Mouse (Mus musculus) heart, embryonic 16.5 days (tissue): ENCODE measurements around the gene Gm13289. TPM values are rescaled to one million over a fixed set of nuclear protein-coding genes. Genes with fewer than 3 reads are reported as not detected.
"Not testable (repeated sequence)": the region's sequence is repeated elsewhere in the genome, so short reads cannot be mapped to it uniquely, and the experiment has no call there.

Experiments used
- ATAC-seq: fragments of 200-750 bp; cut with Nextera tagmentation; replicated peaks from 2 replicates; pipeline ENCODE4 v1.8.0; 2017; ENCODE audit warnings: moderate number of reproducible peaks; ENCODE audit not compliant: insufficient read depth, low FRiP score; ENCODE audit errors: extremely low read depth
- H3K27ac ChIP-seq: fragments of 300-500 bp; sonication (generic); 2 replicates; pipeline ENCODE4 v1.5.1; 2014; ENCODE audit warnings: mild to moderate bottlenecking, low read length, control low read depth, moderate library complexity
- H3K27me3 ChIP-seq: fragments of 300-500 bp; sonication (generic); 2 replicates; pipeline ENCODE4 v1.6.1; 2014; ENCODE audit warnings: low read length, mixed read lengths; ENCODE audit not compliant: control insufficient read depth, insufficient read depth
- H3K36me3 ChIP-seq: fragments of 300-500 bp; sonication (generic); 2 replicates; pipeline ENCODE4 v1.6.1; 2014; ENCODE audit not compliant: control insufficient read depth, insufficient read depth
- H3K4me1 ChIP-seq: fragments of 300-500 bp; sonication (generic); 2 replicates; pipeline ENCODE4 v1.6.1; 2014; ENCODE audit warnings: low read length, mixed read lengths; ENCODE audit not compliant: control insufficient read depth, insufficient read depth
- H3K4me2 ChIP-seq: fragments of 300-500 bp; sonication (generic); 2 replicates; pipeline ENCODE4 v1.6.1; 2014; ENCODE audit warnings: low read depth, mild to moderate bottlenecking, control low read depth, low read length
- H3K4me3 ChIP-seq: fragments of 300-500 bp; sonication (generic); 2 replicates; pipeline ENCODE4 v1.5.1; 2014; ENCODE audit warnings: mild to moderate bottlenecking, control low read depth, low read length
- H3K9ac ChIP-seq: fragments of 300-500 bp; sonication (generic); 2 replicates; pipeline ENCODE4 v1.6.1; 2014; ENCODE audit warnings: low read length, control low read depth
- H3K9me3 ChIP-seq: fragments of 300-500 bp; sonication (generic); replicated peaks from 2 replicates; pipeline ENCODE4 v1.6.1; 2016; ENCODE audit warnings: low read length; ENCODE audit not compliant: control insufficient read depth
- WGBS: fragments of 180-500 bp; shearing (Covaris S2); extraction: QIAGEN DNeasy Blood & Tissue Kit; methylation state at CpG from one replicate; pipeline ENCODE4 v1.1.7; 2014; 5-methylcytosine and 5-hydroxymethylcytosine counted together
- polyA plus RNA-seq: library from polyadenylated mRNA; unstranded; fragments of >200 nt; fragmentation: Nextera tagmentation; extraction: Ambion mirVana; gene quantifications from 2 replicates; pipeline ENCODE4 v1.2.1, GENCODE M21; 2015

Gm13289 gene
- polyA plus RNA-seq: not detected in 2 replicates

DNA sequence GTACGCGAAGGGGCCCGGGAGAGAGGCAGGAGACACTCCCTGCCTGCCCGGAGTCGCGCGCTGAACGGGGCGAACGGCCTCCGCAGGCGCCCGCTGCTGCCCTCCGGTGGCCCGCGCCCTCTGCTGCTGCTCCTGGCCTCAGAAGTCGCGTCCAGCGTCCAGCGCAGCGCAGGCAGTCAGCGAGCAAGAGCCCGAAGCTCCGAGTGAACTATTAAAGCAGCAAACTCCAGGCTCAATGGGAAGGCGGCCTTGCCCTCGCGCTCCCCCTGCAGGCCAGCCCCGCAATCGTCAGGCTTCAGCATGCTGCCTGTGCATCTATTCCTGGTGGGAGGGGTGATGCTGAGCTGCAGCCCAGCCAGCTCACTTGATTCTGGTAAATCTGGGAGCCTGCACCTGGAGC, at the start of gene Gm13289:
Gene Gm13289, plus strand, starts transcription at position 301 of the 400 bp plus-strand sequence.
- not testable (repeated sequence) for H3K27ac ChIP-seq, H3K36me3 ChIP-seq, H3K4me3 ChIP-seq, H3K4me1 ChIP-seq, H3K9me3 ChIP-seq, H3K9ac ChIP-seq, ATAC-seq, H3K27me3 ChIP-seq, H3K4me2 ChIP-seq
- WGBS: no CpG with 5 or more reads among the region's 29 CpGs

DNA sequence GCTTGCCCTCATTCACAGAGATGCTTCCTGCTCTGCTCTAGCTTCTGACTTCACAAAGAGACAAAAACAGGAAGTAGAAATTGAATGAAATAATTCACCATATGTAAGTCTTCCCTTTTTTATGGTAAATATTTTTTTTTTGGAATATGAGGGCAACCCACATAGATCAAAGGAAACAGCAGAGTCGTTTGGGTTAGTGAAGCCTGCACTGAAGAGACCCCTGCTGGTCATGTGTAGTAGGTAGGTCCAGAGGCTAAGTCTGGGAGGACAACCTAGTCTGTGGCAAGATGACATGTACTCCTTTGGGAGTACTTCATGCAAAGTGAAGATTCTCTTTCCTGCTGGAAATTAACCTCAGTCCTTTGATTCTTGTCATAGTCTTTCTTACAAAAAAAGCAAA, 49.4 kb upstream of the Gm13289 start:
- 0% methylated on average over 1 of the region's 1 CpGs for WGBS
- Histone ChIP-seq H3K27ac (no peak overlapping the region), H3K4me2 (no peak overlapping the region), H3K27me3 (no peaks in the 10 kb centered on the region), H3K9me3 (no peaks in the 10 kb centered on the region), H3K4me3 (no peak overlapping the region), H3K9ac (no peak overlapping the region), H3K4me1 (no peaks in the 10 kb centered on the region), H3K36me3 (no peaks in the 10 kb centered on the region)
- no peak for ATAC-seq

DNA sequence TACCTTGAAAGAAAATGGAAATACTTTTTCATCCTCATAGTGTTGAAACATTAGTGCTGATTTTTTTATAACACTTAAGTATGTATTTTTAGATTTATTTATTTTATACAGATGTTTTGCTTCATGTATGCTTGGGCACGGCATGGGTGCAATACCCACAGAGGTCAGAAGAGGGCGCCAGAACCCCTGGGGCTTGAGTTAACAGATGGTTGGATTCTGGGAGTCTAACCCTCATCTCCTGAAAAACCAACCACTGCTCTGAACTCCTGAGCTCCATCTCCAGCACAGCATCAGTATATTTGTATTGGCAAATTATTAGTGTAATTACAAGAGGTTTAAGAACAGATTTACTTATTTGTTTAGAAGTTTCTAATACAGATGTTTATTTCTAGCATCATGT, 38.2 kb upstream of the Gm13289 start:
- ATAC-seq: 0 out of 2 replicates have a peak, but pooled peaks have one; percentile 45
- Histone ChIP-seq H3K27me3 (no peaks in the 10 kb centered on the region), H3K9me3 (no peaks in the 10 kb centered on the region), H3K9ac (no peak overlapping the region), H3K4me1 (0 out of 2 replicates have a peak, but pooled peaks cover 2% of the 10 kb centered on the region), H3K4me2 (no peak overlapping the region), H3K36me3 (no peaks in the 10 kb centered on the region), H3K4me3 (no peak overlapping the region), H3K27ac (no peak overlapping the region)
- WGBS: 0% methylated on average over 2 of the region's 2 CpGs

DNA sequence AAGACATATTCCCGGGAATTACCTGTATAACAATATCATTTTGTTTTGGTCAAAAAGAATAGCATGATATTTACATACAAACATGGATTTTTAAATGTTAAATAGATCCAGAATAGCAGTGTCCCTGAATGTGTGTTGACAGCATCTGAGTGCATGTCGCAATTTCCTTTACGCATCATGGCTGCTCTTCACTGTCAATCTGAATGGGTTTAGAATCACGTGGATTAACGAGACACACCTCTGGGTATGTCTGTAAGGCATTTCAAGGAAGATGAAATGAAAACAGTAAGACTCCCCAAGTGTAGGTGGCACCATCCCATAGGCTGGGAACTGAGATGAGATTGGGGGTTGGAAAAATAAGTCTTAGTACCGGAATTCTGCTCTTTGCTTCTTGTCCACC, 37.7 kb upstream of the Gm13289 start:
- Histone ChIP-seq H3K4me3 (no peak overlapping the region), H3K9ac (no peak overlapping the region), H3K27me3 (no peaks in the 10 kb centered on the region), H3K4me1 (0 out of 2 replicates have a peak, but pooled peaks cover 2% of the 10 kb centered on the region), H3K27ac (no peak overlapping the region), H3K4me2 (no peak overlapping the region), H3K36me3 (no peaks in the 10 kb centered on the region), H3K9me3 (no peaks in the 10 kb centered on the region)
- no peak for ATAC-seq
- 84% methylated on average over 6 of the region's 6 CpGs for WGBS

DNA sequence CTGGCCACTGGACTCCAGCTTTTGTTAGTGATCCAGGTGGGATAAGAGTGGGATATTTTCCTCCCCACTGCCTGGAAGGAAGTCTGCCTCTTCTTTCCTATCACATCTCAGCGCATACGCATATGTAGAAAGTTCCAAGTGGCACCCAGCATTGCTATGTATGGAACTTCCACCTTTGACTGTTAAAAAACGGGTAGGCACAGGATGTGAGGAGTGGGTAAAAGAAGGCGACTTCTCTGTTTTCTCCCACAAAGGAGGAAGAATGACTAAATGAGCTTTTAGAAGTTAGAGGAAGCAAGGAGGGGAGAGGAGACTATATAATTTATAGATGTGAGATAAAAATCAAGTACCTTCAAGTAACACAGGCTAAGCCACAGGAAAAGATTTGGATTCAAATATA, 35.3 kb upstream of the Gm13289 start:
- no peak overlapping the region for H3K9ac ChIP-seq
- no peak for ATAC-seq
- no peak overlapping the region for H3K4me3 ChIP-seq
- 0 out of 2 replicates have a peak, but pooled peaks cover 2% of the 10 kb centered on the region for H3K4me1 ChIP-seq
- no peaks in the 10 kb centered on the region for H3K9me3 ChIP-seq
- 74% methylated on average over 4 of the region's 4 CpGs for WGBS
- H3K27me3 ChIP-seq: no peaks in the 10 kb centered on the region
- H3K4me2 ChIP-seq: no peak overlapping the region
- H3K27ac ChIP-seq: no peak overlapping the region
- H3K36me3 ChIP-seq: no peaks in the 10 kb centered on the region

DNA sequence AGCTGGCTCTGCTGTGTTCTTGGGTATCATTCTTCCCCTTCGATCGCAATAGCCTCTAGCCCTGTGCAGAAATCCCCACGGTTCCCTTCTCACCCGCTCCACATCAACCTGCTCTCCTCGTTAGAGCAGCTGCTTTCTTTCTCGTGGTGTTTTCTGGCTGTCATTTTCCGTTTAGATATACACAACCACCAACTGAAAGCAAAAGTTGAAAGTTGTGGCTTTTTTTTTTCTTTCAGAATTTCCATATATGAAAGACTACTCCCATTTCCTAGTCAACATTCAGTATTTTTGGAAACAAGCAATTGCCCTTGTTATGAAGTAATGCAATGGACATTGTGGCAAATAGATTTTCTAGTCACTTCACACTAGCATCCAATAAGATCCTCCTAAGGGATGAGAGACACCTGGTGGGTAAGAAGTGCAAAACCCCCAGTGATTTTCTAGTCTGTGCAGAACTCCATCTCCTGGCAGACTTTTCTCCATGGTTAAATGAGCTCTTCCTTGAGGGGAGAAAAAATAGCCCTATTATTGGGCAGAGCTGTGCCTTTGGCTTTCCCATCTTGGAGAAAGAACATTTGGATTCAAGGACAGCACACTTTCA, 33.9 kb upstream of the Gm13289 start:
- 0 out of 2 replicates have a peak, but pooled peaks cover under 1% of the 10 kb centered on the region for H3K4me1 ChIP-seq
- no peaks in the 10 kb centered on the region for H3K36me3 ChIP-seq
- H3K4me3 ChIP-seq: no peak overlapping the region
- no peaks in the 10 kb centered on the region for H3K9me3 ChIP-seq
- no peak for ATAC-seq
- H3K9ac ChIP-seq: no peak overlapping the region
- H3K27ac ChIP-seq: no peak overlapping the region
- H3K27me3 ChIP-seq: no peaks in the 10 kb centered on the region
- whole genome bisulfite sequencing: 60% methylated on average over 7 of the region's 7 CpGs
- H3K4me2 ChIP-seq: no peak overlapping the region

DNA sequence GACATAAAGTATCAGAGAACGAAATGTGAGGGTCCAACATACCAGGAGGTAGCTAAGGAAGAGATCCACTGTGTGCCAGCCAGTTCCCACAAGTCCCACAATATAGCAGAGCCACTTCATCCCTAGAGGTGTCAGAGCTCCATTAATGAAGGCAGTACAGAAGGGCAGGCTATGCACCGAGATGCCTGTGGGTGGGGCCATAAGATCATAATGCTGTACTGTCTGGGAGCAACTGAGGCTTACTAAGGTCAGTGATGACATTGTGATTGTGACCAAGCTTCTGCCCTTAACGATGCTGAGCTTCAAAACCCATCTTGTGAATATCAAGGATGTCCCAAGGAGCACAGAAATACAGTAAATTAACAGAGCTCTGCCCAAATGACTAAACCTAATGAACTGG, 32.5 kb upstream of the Gm13289 start:
- no peak for ATAC-seq
- H3K27ac ChIP-seq: no peak overlapping the region
- H3K9me3 ChIP-seq: no peaks in the 10 kb centered on the region
- 66% methylated on average over 3 of the region's 3 CpGs for WGBS
- H3K4me2 ChIP-seq: no peak overlapping the region
- no peaks in the 10 kb centered on the region for H3K27me3 ChIP-seq
- H3K4me3 ChIP-seq: no peak overlapping the region
- H3K4me1 ChIP-seq: no peaks in the 10 kb centered on the region
- no peak overlapping the region for H3K9ac ChIP-seq
- no peaks in the 10 kb centered on the region for H3K36me3 ChIP-seq

DNA sequence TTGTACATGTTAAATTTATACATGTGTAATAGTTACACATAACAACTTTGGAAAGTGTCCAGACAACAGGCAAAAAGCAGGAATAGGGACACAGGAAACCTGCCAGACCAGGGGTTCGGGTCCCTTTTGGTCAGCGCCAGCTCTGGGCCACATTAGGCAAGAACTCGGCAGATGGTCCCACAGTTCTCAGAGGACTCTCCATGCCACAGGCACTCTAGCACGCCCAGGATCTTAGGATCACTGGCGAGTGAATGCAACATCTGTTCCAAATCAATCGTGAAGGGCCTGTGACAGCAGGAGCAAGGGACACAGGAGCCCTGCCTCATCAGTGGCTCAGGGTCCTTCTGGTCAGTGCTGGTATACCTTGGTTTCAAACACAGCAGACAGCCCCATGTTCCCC, 26.8 kb upstream of the Gm13289 start:
- Histone ChIP-seq H3K4me2 (no peak overlapping the region), H3K9ac (no peak overlapping the region), H3K27ac (no peak overlapping the region), H3K27me3 (no peaks in the 10 kb centered on the region), H3K36me3 (no peaks in the 10 kb centered on the region), H3K9me3 (no peaks in the 10 kb centered on the region), H3K4me3 (no peak overlapping the region), H3K4me1 (no peaks in the 10 kb centered on the region)
- WGBS: 56% methylated on average over 6 of the region's 6 CpGs
- ATAC-seq: no peak

DNA sequence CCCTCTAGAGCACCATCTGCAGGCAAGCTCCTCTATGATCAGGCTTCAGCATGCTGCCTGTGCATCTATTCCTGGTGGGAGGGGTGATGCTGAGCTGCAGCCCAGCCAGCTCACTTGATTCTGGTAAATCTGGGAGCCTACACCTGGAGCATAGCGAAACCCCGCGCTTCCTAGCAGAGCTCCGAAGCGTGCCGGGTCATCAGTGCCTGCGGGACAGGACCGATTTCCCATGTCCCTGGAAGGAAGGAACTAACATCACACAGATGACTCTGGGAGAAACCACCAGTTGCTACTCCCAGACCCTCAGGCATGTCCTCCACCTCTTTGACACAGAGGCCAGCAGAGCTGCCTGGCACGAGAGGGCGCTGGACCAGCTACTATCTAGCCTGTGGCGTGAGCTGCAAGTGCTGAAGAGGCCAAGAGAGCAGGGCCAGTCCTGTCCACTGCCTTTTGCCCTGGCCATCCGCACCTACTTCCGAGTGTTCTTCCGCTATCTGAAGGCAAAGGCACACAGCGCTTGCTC, 21.8 kb upstream of the Gm13289 start, which contains the start of gene Gm13271:
Gene Gm13271, plus strand, starts transcription at position 51 of the 523 bp plus-strand sequence.
- not testable (repeated sequence) for H3K27me3 ChIP-seq, H3K4me3 ChIP-seq, H3K9me3 ChIP-seq, ATAC-seq, H3K4me1 ChIP-seq, H3K9ac ChIP-seq, H3K27ac ChIP-seq, H3K36me3 ChIP-seq, H3K4me2 ChIP-seq
- WGBS: 58% methylated on average over 14 of the region's 15 CpGs
